Mouse (Mus musculus): Measurements from ENCODE around the gene Vegfa.

- TF ChIP-seq CTCF (IDR thresholded peaks at IDR 0.05; ENCODE audit: insufficient read depth, low read depth, low read length) (no peak), POLR2A (IDR thresholded peaks at IDR 0.05; ENCODE audit: insufficient read depth, low read depth, low read length) (no peak)
These were observed 17.4 kb upstream of the Vegfa start for GRCm38 (mm10) chr17:46049567-46049966.

Data from olfactory bulb, adult 2 months (tissue).